Mouse (Mus musculus): Measurements from ENCODE around the gene Baat. TPM values are rescaled to one million over a fixed set of nuclear protein-coding genes. Genes with fewer than 3 reads are reported as not detected.
"Not testable (repeated sequence)": the region's sequence is repeated elsewhere in the genome, so short reads cannot be mapped to it uniquely, and the experiment has no call there.

The Baat gene
- polyA plus RNA-seq, 1 experiment, result not detected

DNA sequence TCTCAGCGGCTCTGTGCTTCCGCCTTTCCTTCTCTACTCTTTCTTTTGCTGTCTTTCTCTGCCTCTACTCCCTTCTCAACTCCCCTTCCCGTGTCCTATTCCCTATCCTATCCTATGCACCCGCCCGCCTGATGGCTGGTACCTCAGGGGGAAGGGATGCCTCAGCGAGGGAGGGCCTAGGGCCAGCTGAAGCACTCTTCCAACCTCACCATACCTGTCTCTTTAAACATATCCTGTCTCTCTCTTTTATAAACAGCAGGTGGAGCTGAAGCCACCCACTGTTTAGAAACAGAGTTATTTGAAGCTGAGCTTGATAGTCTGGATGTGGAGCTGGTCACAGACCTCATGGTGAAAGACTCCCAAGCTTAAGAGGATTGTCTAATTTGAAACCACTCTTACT lies 39.0 kb downstream of the Baat start:
- Histone ChIP-seq H3K4me1 (ENCODE audit: control insufficient read depth, insufficient read depth, insufficient read length, low read length) (no peaks in the 10 kb centered on the region), H3K4me3 (ENCODE audit: insufficient read depth, low read depth, low read length) (no peak overlapping the region), H3K27ac (replicated peaks; ENCODE audit: low read depth, low read length) (no peak overlapping the region)

DNA sequence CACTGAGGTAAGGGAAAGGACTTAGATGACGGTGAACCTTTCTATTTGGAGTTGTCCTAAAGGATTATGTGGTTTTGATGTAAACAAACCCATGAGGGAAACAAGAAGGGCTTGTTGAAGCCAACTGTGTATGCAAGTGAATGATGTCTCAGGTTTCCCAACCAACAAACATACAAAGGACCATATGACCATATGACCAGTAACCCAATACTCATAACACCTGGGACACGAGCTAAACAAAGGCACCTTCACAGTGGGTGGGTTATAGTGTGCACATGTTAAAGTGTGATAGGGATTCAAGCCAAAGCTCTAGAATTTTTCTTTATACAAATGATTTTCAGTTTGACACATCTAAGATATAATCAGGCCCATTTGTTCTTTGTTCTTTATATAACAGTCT lies 50.2 kb downstream of the Baat start:
- no peaks in the 10 kb centered on the region for H3K4me1 ChIP-seq (ENCODE audit: control insufficient read depth, insufficient read depth, insufficient read length, low read length)
- no peak overlapping the region for H3K27ac ChIP-seq (replicated peaks; ENCODE audit: low read depth, low read length)
- H3K4me3 ChIP-seq (ENCODE audit: insufficient read depth, low read depth, low read length), result no peak overlapping the region

DNA sequence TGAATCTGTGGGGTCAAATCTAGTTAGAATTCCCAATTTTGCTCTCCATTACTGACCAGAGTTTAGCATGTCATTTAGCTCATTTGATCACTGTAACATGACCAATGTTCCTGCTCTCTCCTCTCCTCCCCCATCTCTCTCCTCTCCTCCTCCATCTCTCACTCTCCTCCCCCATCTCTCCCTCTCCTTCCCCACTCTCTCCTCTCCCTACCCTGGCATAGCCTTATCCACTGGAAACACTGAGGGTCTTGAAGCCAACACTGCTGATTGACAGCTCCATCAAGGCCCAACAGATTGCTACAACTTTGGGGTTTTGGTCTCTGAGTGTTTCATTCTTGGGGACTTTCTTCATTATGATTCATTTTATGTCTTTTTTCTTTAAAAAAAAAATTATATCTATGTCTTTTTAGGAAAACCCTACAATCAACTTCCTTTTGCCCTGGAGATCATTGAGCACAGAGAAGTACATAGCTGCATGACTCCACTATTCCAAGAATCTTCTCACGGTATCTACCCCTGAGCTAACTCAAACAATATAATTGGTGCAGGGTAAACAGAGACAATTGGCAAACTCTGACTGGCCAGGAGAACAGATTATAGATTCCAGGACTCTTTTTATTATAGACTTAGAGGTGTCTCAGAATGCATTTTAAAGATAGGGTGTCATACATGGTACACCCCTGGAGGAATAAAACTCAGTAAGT lies 54.4 kb downstream of the Baat start:
- no peak overlapping the region for H3K4me3 ChIP-seq (ENCODE audit: insufficient read depth, low read depth, low read length)
- no peak overlapping the region for H3K27ac ChIP-seq (replicated peaks; ENCODE audit: low read depth, low read length)
- no peaks in the 10 kb centered on the region for H3K4me1 ChIP-seq (ENCODE audit: control insufficient read depth, insufficient read depth, insufficient read length, low read length)

DNA sequence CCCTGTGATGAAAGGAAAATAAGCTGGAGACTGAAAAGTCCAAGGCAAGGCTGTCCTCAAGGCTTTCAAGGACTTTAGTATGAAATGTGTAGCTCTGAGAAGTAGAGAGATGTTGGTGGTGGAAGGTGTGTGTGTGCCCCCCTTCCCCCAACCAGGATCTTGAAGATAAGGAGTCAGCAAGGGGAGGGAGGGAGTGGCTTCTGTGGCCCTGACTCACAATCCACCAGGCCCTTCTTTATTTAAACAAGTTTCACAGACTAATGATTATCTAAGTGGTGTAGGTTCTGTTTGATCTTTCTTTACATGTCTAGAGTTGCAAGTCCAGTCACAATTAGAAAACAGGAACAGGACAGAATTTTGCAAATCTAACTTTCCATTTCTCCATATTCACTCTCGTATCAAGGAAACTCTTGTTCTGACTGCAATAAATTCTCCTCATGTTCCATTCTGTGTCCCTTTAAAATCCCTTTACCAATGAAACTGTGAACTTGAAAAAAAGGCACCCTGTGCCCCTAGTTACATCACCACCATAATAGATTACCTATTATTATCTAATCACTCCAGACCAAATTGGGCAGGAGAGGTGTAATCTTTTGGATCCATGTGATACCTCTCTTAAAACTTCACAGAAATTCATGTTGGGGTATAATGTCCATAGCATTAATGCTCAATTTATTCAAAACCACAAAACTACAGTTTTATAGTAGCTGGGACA lies 55.1 kb downstream of the Baat start:
- not testable (repeated sequence) for H3K27ac ChIP-seq (replicated peaks; ENCODE audit: low read depth, low read length); H3K4me1 ChIP-seq (ENCODE audit: control insufficient read depth, insufficient read depth, insufficient read length, low read length); H3K4me3 ChIP-seq (ENCODE audit: insufficient read depth, low read depth, low read length)

Other genes with a start within 250 kb of the Baat start
- not detected in 2 replicates for gene Acnat2, start 98.4 kb downstream of the Baat start, polyA plus RNA-seq (2012; ENCODE audit: insufficient read depth, insufficient read length, missing spikeins)
- gene Acnat1, start 32.6 kb downstream of the Baat start, polyA plus RNA-seq (2012; ENCODE audit: insufficient read depth, insufficient read length, missing spikeins), result not detected in 2 replicates
- gene Mrpl50, start 14.5 kb upstream of the Baat start, polyA plus RNA-seq (2012; ENCODE audit: insufficient read depth, insufficient read length, missing spikeins), result 129 and 144 TPM in 2 replicates
- 4.7 and 7.5 TPM in 2 replicates for gene Zfp189, start 14.6 kb upstream of the Baat start, polyA plus RNA-seq (2012; ENCODE audit: insufficient read depth, insufficient read length, missing spikeins)
- 0.92 and 2.5 TPM in 2 replicates for gene Aldob, start 43.0 kb upstream of the Baat start, polyA plus RNA-seq (2012; ENCODE audit: insufficient read depth, insufficient read length, missing spikeins)
- gene Tmem246, start 91.3 kb upstream of the Baat start, polyA plus RNA-seq (2012; ENCODE audit: insufficient read depth, insufficient read length, missing spikeins), result 21.1 and 33.7 TPM in 2 replicates
- 19.0 and 21.0 TPM in 2 replicates for gene Rnf20, start 125.4 kb upstream of the Baat start, polyA plus RNA-seq (2012; ENCODE audit: insufficient read depth, insufficient read length, missing spikeins)
- not detected in 2 replicates for gene Ppp3r2, start 175.5 kb upstream of the Baat start, polyA plus RNA-seq (2012; ENCODE audit: insufficient read depth, insufficient read length, missing spikeins)